Mouse (Mus musculus) brain, embryonic 14.5 days (tissue): ENCODE data around the gene Mrpl44.

Experiments used
- CTCF ChIP-seq: fragments of 200-500 bp; IDR thresholded peaks from 2 replicates; pipeline ENCODE4 v1.5.1; 2012; ENCODE audit warnings: inconsistent platforms, mild to moderate bottlenecking, moderate library complexity, borderline replicate concordance; ENCODE audit not compliant: insufficient read depth, insufficient read length; ENCODE audit errors: extremely low read depth
- POLR2A ChIP-seq: fragments of 200-500 bp; IDR thresholded peaks from 2 replicates; pipeline ENCODE4 v1.6.1; 2012; ENCODE audit warnings: mild to moderate bottlenecking, inconsistent platforms, borderline replicate concordance; ENCODE audit not compliant: poor library complexity, insufficient read depth, insufficient read length, severe bottlenecking; ENCODE audit errors: extremely low read depth

DNA sequence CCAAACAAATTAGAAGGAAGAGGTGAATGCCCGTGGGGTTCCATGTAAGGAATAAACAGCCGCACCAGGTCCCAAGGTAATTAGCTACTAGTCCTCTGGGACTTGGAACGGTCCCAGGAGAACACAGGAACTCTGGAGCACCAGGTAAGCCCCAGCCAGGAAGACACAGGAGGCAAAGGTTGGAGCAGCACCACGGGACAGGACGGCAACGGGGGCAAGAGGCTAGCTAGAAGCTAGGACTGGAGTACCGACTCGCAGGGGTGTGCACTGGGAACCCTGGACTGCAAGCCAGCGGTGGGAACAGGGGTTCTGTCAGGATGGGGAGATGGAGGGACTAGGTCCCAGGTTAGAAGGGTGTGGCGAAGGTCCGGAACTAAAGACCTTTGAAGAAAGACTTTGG lies 15.2 kb upstream of the Mrpl44 start:
- no peak for TF ChIP-seq CTCF
- no peak for TF ChIP-seq POLR2A
